Mouse (Mus musculus) hindbrain, embryonic 13.5 days (tissue): Measurements from ENCODE around the gene Gtf2ird2. TPM values are rescaled to one million over a fixed set of nuclear protein-coding genes. Genes with fewer than 3 reads are reported as not detected.

Experiments
- ATAC-seq: fragments of 200-750 bp; cut with Nextera tagmentation; 2 replicates; pipeline ENCODE4 v1.8.0; 2017; ENCODE audit warnings: moderate TSS enrichment; ENCODE audit not compliant: low FRiP score
- H3K27ac ChIP-seq: fragments of 300-500 bp; sonication (generic); 2 replicates; pipeline ENCODE4 v1.5.1; 2015; ENCODE audit warnings: inconsistent platforms, mild to moderate bottlenecking, moderate library complexity
- H3K27me3 ChIP-seq: fragments of 300-500 bp; sonication (generic); 2 replicates; pipeline ENCODE4 v1.6.1; 2015; ENCODE audit warnings: mild to moderate bottlenecking, inconsistent platforms
- H3K36me3 ChIP-seq: fragments of 300-500 bp; sonication (generic); 2 replicates; pipeline ENCODE4 v1.6.1; 2015; ENCODE audit warnings: mild to moderate bottlenecking, inconsistent platforms
- H3K4me1 ChIP-seq: fragments of 300-500 bp; sonication (generic); replicated peaks from 2 replicates; pipeline ENCODE4 v1.6.1; 2015; ENCODE audit warnings: inconsistent platforms
- H3K4me2 ChIP-seq: fragments of 300-500 bp; sonication (generic); 2 replicates; pipeline ENCODE4 v1.6.1; 2015; ENCODE audit warnings: inconsistent platforms, mild to moderate bottlenecking, moderate library complexity
- H3K4me3 ChIP-seq: fragments of 300-500 bp; sonication (generic); 2 replicates; pipeline ENCODE4 v1.5.1; 2015; ENCODE audit warnings: mild to moderate bottlenecking, inconsistent platforms
- H3K9ac ChIP-seq: fragments of 300-500 bp; sonication (generic); 2 replicates; pipeline ENCODE4 v1.6.1; 2015; ENCODE audit warnings: mild to moderate bottlenecking, inconsistent platforms
- H3K9me3 ChIP-seq: fragments of 300-500 bp; sonication (generic); 2 replicates; pipeline ENCODE4 v1.6.1; 2016; ENCODE audit warnings: inconsistent platforms
- WGBS: fragments of 180-500 bp; shearing (Covaris S2); methylation state at CpG from one replicate; pipeline ENCODE4 v1.1.7; 2015; 5-methylcytosine and 5-hydroxymethylcytosine counted together
- polyA plus RNA-seq: library from polyadenylated mRNA; unstranded; fragments of >200 nt; fragmentation: Nextera tagmentation; extraction: Ambion mirVana; gene quantifications from 2 replicates; pipeline ENCODE4 v1.2.1, GENCODE M21; 2015

Gtf2ird2 gene
- polyA plus RNA-seq, 1 experiment from 2014 or later: 12.8 TPM

- Histone ChIP-seq H3K36me3 (no peaks in the 10 kb centered on the region), H3K27me3 (peaks cover 4% of the 10 kb centered on the region), H3K9ac (no peak overlapping the region), H3K4me1 (0 out of 2 replicates have a peak, but pooled peaks cover 6% of the 10 kb centered on the region), H3K27ac (no peak overlapping the region), H3K4me3 (no peak overlapping the region), H3K4me2 (no peak overlapping the region), H3K9me3 (no peaks in the 10 kb centered on the region)
- WGBS: 45% methylated on average over 11 of the region's 11 CpGs
- no peak; the same call in 1 of the 2 replicates for ATAC-seq
Measured at GRCm38 (mm10) chr5:134227574-134228248, 43.9 kb downstream of the Gtf2ird2 start.

GRCm38 (mm10) chr5:134228249-134228638 lies 44.4 kb downstream of the Gtf2ird2 start:
- Histone ChIP-seq H3K4me2 (no peak overlapping the region), H3K27ac (no peak overlapping the region)
- ATAC-seq: no peak

GRCm38 (mm10) chr5:134229391-134229790 lies 45.6 kb downstream of the Gtf2ird2 start, which contains the start of gene Ncf1:
Ncf1 (minus strand) TSS chr5:134229625.
- Histone ChIP-seq H3K36me3 (no peaks in the 10 kb centered on the region), H3K4me2 (no peak within 1 kb of the TSS), H3K9me3 (no peaks in the 10 kb centered on the region), H3K4me3 (no peak within 1 kb of the TSS), H3K9ac (no peak within 1 kb of the TSS), H3K27ac (no peak within 1 kb of the TSS), H3K27me3 (no peaks in the 10 kb centered on the region), H3K4me1 (peaks cover 7% of the 10 kb centered on the region; the same call in 1 of the 2 replicates)
- WGBS: 87% methylated on average over 7 of the region's 7 CpGs
- no peak for ATAC-seq

More at GRCm38 (mm10) chr5:134228249-134228638, 44.4 kb downstream of the Gtf2ird2 start:
- H3K9me3 ChIP-seq: no peaks in the 10 kb centered on the region
- no peak overlapping the region for H3K9ac ChIP-seq
- 76% methylated on average over 6 of the region's 6 CpGs for WGBS
- no peaks in the 10 kb centered on the region for H3K27me3 ChIP-seq
- H3K4me3 ChIP-seq: no peak overlapping the region
- no peaks in the 10 kb centered on the region for H3K36me3 ChIP-seq
- H3K4me1 ChIP-seq: 0 out of 2 replicates have a peak, but pooled peaks cover 6% of the 10 kb centered on the region

GRCm38 (mm10) chr5:134231376-134231775 lies 47.6 kb downstream of the Gtf2ird2 start:
- no peak overlapping the region for H3K27ac ChIP-seq

GRCm38 (mm10) chr5:134232111-134232510 lies 48.3 kb downstream of the Gtf2ird2 start:
- H3K9ac ChIP-seq: no peak overlapping the region
- H3K4me2 ChIP-seq: no peak overlapping the region
- H3K9me3 ChIP-seq: no peaks in the 10 kb centered on the region
- no peak for ATAC-seq
- WGBS: 80% methylated on average over 6 of the region's 6 CpGs
- no peak overlapping the region for H3K27ac ChIP-seq
- no peak overlapping the region for H3K4me3 ChIP-seq
- H3K36me3 ChIP-seq: peaks cover 18% of the 10 kb centered on the region
- H3K27me3 ChIP-seq: no peaks in the 10 kb centered on the region
- H3K4me1 ChIP-seq: peaks cover 24% of the 10 kb centered on the region

More at GRCm38 (mm10) chr5:134231376-134231775, 47.6 kb downstream of the Gtf2ird2 start:
- Histone ChIP-seq H3K9me3 (no peaks in the 10 kb centered on the region), H3K36me3 (peaks cover 10% of the 10 kb centered on the region), H3K4me2 (no peak overlapping the region), H3K27me3 (no peaks in the 10 kb centered on the region), H3K4me1 (peaks cover 24% of the 10 kb centered on the region), H3K9ac (no peak overlapping the region), H3K4me3 (no peak overlapping the region)
- ATAC-seq: no peak
- 82% methylated on average over 5 of the region's 5 CpGs for WGBS

GRCm38 (mm10) chr5:134232568-134232967 lies 48.7 kb downstream of the Gtf2ird2 start:
- no peak overlapping the region for H3K27ac ChIP-seq
- no peak overlapping the region for H3K4me3 ChIP-seq
- 45% methylated on average over 7 of the region's 7 CpGs for WGBS
- peaks cover 22% of the 10 kb centered on the region for H3K36me3 ChIP-seq
- no peak for ATAC-seq
- no peak overlapping the region for H3K9ac ChIP-seq
- H3K9me3 ChIP-seq: no peaks in the 10 kb centered on the region
- no peaks in the 10 kb centered on the region for H3K27me3 ChIP-seq
- H3K4me1 ChIP-seq: peaks cover 24% of the 10 kb centered on the region
- no peak overlapping the region for H3K4me2 ChIP-seq

- Histone ChIP-seq H3K4me1 (peaks cover 24% of the 10 kb centered on the region), H3K4me2 (no peak overlapping the region), H3K36me3 (peaks cover 29% of the 10 kb centered on the region), H3K4me3 (no peak overlapping the region), H3K27me3 (no peaks in the 10 kb centered on the region), H3K27ac (no peak overlapping the region), H3K9me3 (no peaks in the 10 kb centered on the region), H3K9ac (no peak overlapping the region)
- WGBS: 78% methylated on average over 7 of the region's 7 CpGs
- ATAC-seq: no peak
Measured at GRCm38 (mm10) chr5:134233244-134233651, 49.4 kb downstream of the Gtf2ird2 start.

GRCm38 (mm10) chr5:134234205-134234604 lies 50.4 kb downstream of the Gtf2ird2 start:
- Histone ChIP-seq H3K36me3 (peaks cover 39% of the 10 kb centered on the region), H3K4me2 (no peak overlapping the region), H3K4me1 (peaks cover 30% of the 10 kb centered on the region), H3K27me3 (no peaks in the 10 kb centered on the region), H3K9me3 (no peaks in the 10 kb centered on the region), H3K4me3 (no peak overlapping the region), H3K9ac (no peak overlapping the region), H3K27ac (0 out of 2 replicates have a peak overlapping the region, but pooled peaks have one; percentile 70)
- WGBS: 64% methylated on average over 2 of the region's 2 CpGs
- no peak for ATAC-seq

GRCm38 (mm10) chr5:134235111-134235510 lies 51.3 kb downstream of the Gtf2ird2 start:
- Histone ChIP-seq H3K4me1 (peaks cover 35% of the 10 kb centered on the region), H3K27me3 (no peaks in the 10 kb centered on the region), H3K27ac (peak overlapping the region; percentile 70; the same call in 1 of the 2 replicates), H3K9ac (no peak overlapping the region), H3K4me3 (no peak overlapping the region), H3K4me2 (no peak overlapping the region), H3K36me3 (peaks cover 48% of the 10 kb centered on the region), H3K9me3 (no peaks in the 10 kb centered on the region)
- WGBS: 43% methylated on average over 6 of the region's 6 CpGs
- no peak for ATAC-seq

GRCm38 (mm10) chr5:134236241-134236640 lies 52.4 kb downstream of the Gtf2ird2 start:
- Histone ChIP-seq H3K9me3 (no peaks in the 10 kb centered on the region), H3K4me1 (peaks cover 35% of the 10 kb centered on the region), H3K36me3 (peaks cover 59% of the 10 kb centered on the region), H3K4me2 (no peak overlapping the region), H3K4me3 (no peak overlapping the region), H3K27ac (no peak overlapping the region; the same call in 1 of the 2 replicates), H3K27me3 (no peaks in the 10 kb centered on the region), H3K9ac (no peak overlapping the region)
- ATAC-seq: no peak
- 95% methylated on average over 3 of the region's 3 CpGs for WGBS

- Histone ChIP-seq H3K4me1 (peaks cover 35% of the 10 kb centered on the region), H3K4me2 (no peak overlapping the region), H3K9me3 (no peaks in the 10 kb centered on the region), H3K9ac (no peak overlapping the region), H3K36me3 (peaks cover 65% of the 10 kb centered on the region), H3K27me3 (no peaks in the 10 kb centered on the region), H3K27ac (no peak overlapping the region), H3K4me3 (no peak overlapping the region)
- ATAC-seq: no peak
- 89% methylated on average over 6 of the region's 6 CpGs for WGBS
Measured at GRCm38 (mm10) chr5:134236796-134237195, 53.0 kb downstream of the Gtf2ird2 start.

- WGBS: 93% methylated on average over 11 of the region's 11 CpGs
- peaks cover 72% of the 10 kb centered on the region for H3K36me3 ChIP-seq
Measured at GRCm38 (mm10) chr5:134237508-134237907, 53.7 kb downstream of the Gtf2ird2 start.

More at GRCm38 (mm10) chr5:134237508-134237907, 53.7 kb downstream of the Gtf2ird2 start:
- no peak overlapping the region for H3K4me3 ChIP-seq
- H3K27ac ChIP-seq: no peak overlapping the region
- no peaks in the 10 kb centered on the region for H3K9me3 ChIP-seq
- no peaks in the 10 kb centered on the region for H3K27me3 ChIP-seq
- peaks cover 35% of the 10 kb centered on the region for H3K4me1 ChIP-seq
- H3K9ac ChIP-seq: no peak overlapping the region
- no peak overlapping the region for H3K4me2 ChIP-seq
- ATAC-seq: no peak
